Mouse (Mus musculus): Measurements from ENCODE around the gene Yif1b. TPM values are rescaled to one million over a fixed set of nuclear protein-coding genes. Genes with fewer than 3 reads are reported as not detected.

The Yif1b gene
- polyA plus RNA-seq (2012; rRNA removed) = 66.8 and 73.6 TPM in 2 replicates

GRCm38 (mm10) chr7:29238019-29238967 is at the start of gene Yif1b:
Yif1b (plus strand) TSS chr7:29238329.

GRCm38 (mm10) chr7:29213675-29214082 is 24.4 kb upstream of the Yif1b start, which contains the start of gene Catsperg1:
Catsperg1 (minus strand) TSS chr7:29214035.

DNA sequence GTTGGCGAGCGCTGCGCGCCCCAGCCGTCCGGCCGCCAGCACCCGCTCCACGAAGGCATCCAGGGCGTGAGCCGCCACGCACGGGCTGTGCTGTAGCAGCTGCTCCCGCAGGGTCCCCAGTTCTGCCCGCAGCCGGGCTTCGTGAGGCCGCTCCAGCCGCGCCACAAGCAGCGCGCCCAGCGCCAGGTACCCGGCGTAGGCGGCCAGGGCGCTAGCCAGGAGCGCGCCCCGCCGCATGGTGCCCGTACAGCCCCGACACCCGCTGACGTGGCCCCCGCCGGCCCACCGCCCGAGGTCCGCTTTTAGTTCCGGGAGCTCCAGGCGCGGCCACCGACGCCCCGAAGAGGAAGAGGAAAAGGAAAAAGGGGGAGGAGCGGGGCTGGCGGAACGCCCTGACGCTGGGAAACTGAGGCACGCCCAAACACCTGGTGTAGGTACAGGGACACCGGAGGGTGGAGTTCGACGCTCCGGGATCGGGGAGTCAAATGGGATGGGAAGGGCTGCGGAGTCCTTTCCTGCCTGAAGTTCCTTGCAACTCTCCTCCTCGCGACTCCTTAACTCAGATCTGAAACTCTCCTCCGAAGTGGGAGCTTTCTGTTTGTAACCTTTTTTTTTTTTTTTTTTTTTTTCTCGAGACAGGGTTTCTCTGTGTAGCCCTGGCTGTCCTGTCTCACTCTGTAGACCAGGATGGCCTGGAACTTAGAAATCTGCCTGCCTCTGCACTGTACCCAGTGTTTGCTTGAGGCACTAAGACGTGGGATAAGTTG is 5.7 kb upstream of the Yif1b start, which contains the start of gene Kcnk6:
Kcnk6 (minus strand) TSS at position 269 of the 767 bp plus-strand sequence.

DNA sequence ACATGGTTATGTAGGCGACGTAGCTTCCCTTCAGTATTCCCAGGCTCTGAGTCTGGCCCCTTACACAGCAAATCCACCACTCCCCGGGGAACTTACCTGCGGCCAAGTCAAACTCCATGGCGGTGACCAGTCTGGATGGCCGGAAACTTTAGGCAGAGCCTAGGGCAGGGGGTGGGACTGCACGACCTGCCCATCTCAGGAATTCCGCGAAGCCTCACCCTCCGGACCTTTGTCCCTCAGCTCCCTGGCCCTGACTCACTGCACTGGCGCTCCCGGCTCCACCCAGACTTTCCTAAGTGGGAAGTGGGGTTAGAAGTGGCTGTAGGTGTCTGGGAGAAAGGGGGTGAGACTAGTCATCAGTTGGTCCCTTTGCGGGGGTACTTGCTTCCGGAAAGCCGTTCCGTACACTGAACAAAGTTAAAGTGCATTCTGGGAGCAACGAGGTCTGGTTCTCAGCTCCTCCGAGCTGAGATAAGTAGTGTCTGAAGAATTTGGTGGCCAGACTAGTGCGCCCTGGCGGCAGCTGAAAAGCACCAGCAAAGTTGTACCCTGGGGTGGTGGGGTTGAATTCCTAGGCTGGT is 10.2 kb downstream of the Yif1b start, which contains the start of gene 2200002D01Rik:
2200002D01Rik (minus strand) TSS at position 206 of the 581 bp plus-strand sequence.

GRCm38 (mm10) chr7:29281201-29282073 is 43.3 kb downstream of the Yif1b start, which contains the start of gene Spint2:
Spint2 (minus strand) TSS chr7:29281912.

GRCm38 (mm10) chr7:29288942-29289638 is 51.0 kb downstream of the Yif1b start, which contains the start of gene Ppp1r14a:
Ppp1r14a (plus strand) TSS chr7:29289308.

Other genes with a start within 250 kb of the Yif1b start
- 12.3 and 12.4 TPM in 2 replicates for gene Ryr1, start 113.2 kb upstream of the Yif1b start, polyA plus RNA-seq (2012; rRNA removed)
- 3.1 and 4.0 TPM in 2 replicates for gene Rasgrp4, start 103.5 kb upstream of the Yif1b start, polyA plus RNA-seq (2012; rRNA removed)
- gene Fam98c, start 82.1 kb upstream of the Yif1b start, polyA plus RNA-seq (2012; rRNA removed) = 27.0 and 27.4 TPM in 2 replicates
- 0.41 and 0.43 TPM in 2 replicates for gene Ggn, start 68.1 kb upstream of the Yif1b start, polyA plus RNA-seq (2012; rRNA removed)
- gene Spred3, start 67.9 kb upstream of the Yif1b start, polyA plus RNA-seq (2012; rRNA removed) = 26.7 and 27.6 TPM in 2 replicates
- 245 and 257 TPM in 2 replicates for gene Psmd8, start 57.6 kb upstream of the Yif1b start, polyA plus RNA-seq (2012; rRNA removed)
- gene Catsperg1, start 24.3 kb upstream of the Yif1b start, polyA plus RNA-seq (2012; rRNA removed) = 12.7 and 13.0 TPM in 2 replicates
- 0.74 and 0.91 TPM in 2 replicates for gene Kcnk6, start 5.8 kb upstream of the Yif1b start, polyA plus RNA-seq (2012; rRNA removed)
- gene 2200002D01Rik, start 10.1 kb downstream of the Yif1b start, polyA plus RNA-seq (2012; rRNA removed) = 0.19 and 1.2 TPM in 2 replicates
- gene Spint2, start 43.6 kb downstream of the Yif1b start, polyA plus RNA-seq (2012; rRNA removed) = 57.9 and 58.2 TPM in 2 replicates
- 3.5 and 4.5 TPM in 2 replicates for gene Ppp1r14a, start 51.0 kb downstream of the Yif1b start, polyA plus RNA-seq (2012; rRNA removed)
- 116 and 152 TPM in 2 replicates for gene Dpf1, start 65.6 kb downstream of the Yif1b start, polyA plus RNA-seq (2012; rRNA removed)

All from central nervous system, embryonic 18 days (tissue).